Mouse (Mus musculus) neural tube, embryonic 10.5 days (tissue): ENCODE results near the gene Gm47985.
"Not testable (repeated sequence)": the region's sequence is repeated elsewhere in the genome, so short reads cannot be mapped to it uniquely, and the experiment has no call there.

Source experiments
- DNase-seq: peaks from one replicate; pipeline ENCODE4 v3.0.0-alpha.2; 2017; ENCODE audit warnings: low spot score; ENCODE audit errors: extremely low spot score

Gene Gm47985

DNA sequence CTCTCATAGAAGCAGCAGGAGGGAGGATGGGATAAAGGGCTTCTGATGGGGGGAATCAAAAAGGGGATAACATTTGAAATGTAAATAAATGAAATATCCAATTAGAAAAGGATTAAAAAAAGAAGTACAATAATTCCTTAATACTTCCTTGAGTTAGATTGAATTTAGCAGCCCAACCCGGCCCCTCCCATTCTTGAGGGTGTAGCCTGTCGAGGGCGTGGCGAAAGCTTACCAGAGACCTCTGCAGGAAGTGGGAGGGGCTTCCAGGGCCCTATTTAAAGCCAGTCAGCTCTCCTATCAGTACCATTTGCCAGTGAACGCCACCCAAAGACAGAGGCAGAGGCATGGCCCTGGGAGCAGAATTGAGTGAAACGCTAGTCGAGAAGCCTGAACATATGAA, at the start of gene Gm47985:
Gene Gm47985 (plus strand): TSS at position 272 of the 400 bp plus-strand sequence.
- not testable (repeated sequence) for DNase-seq

DNA sequence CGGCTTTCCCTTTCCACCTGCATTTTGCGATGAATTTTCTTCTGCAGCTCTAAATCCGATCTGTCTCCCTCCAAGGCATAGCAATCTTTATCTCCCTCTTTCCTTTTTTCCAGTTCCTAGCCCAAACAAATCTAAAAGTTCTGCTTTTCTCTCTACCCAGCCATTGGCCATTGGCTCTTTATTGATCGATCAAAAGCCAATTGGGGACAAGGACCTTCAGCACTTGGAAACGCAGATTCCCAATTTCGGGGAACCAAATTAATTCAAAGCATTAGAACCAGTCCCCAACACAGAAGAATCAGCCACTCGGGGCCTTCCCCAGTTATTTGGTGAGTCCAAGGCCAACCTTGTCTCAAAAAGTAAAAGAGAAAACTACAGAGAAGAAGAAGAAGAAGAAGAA, 49.7 kb upstream of the Gm47985 start:
- no peak for DNase-seq

DNA sequence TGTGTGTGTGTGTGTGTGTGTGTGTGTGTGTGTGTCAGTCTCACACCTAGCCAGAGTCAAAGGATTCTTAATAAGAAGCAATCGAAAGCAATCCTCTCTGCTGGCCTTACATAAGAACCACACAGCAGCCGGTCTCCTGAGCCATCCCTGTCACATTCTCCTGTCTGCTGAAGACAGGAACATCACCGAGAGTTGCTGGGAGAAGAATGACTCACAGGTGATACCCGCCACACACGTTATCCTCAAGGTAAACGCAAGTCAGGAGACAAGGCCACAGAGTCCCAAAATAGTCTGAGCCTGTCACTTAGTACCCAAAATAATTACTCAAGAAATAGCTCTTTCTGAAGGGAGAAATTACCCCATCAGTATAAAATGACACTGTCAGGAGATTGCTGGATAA, 43.9 kb upstream of the Gm47985 start:
- DNase-seq: no peak

DNA sequence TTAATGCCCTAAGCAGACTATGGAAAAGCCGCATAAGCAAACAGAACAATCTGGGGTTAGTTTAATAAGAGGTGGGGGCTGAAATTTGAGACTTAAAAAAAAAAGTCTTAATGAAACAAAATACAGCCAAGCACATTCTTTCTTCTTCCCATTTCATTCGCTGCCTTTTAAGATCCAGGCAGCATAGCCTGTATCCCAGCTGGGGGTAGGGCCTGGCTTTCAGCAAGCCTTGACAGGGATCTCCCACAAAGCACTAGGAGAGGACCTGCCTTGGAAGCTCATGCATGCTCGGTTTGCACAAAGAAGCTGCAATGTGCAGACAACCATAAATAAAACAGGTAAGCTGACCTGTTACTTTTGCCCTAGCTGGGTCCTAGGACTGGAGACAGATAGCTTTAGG, 41.4 kb upstream of the Gm47985 start:
- no peak for DNase-seq

DNA sequence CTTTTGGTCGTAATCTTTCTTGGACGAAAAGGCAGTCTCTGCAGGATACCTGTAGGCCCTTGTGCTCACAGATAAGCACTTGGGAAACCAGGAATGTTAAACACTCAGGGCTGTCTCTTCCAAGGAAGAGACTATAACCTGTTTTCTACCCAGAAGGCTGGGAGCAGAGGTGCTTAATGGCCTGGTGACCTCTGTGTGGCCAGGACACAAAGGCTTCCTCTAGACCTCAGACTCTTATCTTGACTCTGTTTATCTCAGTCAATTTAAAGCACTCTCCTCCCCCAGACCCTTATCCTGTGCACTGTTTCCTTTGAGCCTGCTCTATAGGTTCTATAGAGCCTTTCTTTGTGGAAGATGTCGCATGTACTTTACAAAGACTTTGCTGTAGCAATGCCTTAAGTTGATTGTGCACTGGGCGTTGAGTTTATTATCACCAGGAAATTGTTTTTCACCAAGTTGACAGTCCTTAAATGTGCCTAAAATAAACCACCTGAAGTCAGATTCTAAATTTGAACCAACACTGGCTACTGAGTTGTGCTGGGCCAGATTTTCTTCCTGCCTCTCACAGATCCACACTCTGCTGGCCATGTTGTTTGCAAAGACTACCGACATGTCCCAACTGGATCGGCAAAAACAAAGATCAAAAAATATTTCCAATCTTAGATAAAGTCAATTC, 37.7 kb upstream of the Gm47985 start:
- DNase-seq: no peak

DNA sequence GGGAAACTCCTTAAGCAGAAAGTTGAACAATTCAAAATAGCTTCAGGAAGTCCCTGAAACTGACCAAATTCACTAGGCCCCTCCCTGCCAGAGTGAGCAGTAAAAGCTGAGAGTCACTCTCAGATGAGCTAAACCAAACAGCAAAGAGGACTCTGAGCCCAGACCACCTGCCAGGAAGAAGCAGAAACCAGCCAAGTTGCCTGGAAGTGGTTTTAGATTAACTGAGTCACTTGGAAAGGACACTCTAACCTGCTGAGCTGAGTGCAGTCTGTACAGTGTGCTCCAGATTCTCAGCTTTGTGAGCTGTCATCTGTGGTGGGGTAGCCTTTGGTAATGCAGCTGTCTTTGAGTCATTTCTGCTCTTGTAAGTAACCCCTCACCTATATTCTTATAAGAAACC, 34.5 kb upstream of the Gm47985 start:
- no peak for DNase-seq

DNA sequence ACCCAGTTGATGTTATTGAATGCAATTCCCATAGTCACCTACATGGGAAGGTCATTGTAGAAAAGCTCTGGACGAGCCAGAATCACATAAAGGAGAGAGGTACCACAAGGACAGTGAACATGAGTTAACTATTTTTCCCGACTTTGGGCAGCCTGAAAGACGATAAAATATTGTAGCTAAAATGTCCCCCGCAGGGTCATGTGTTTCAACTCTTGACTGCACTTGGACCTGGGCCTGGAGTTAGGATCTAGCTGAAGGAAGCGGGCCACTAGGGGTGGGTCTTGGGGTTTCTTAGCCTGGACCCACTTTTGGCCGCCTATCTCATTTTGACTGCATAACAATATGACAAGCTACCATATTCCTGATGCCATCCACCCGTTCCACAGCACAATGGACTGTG, 32.1 kb upstream of the Gm47985 start:
- no peak for DNase-seq

DNA sequence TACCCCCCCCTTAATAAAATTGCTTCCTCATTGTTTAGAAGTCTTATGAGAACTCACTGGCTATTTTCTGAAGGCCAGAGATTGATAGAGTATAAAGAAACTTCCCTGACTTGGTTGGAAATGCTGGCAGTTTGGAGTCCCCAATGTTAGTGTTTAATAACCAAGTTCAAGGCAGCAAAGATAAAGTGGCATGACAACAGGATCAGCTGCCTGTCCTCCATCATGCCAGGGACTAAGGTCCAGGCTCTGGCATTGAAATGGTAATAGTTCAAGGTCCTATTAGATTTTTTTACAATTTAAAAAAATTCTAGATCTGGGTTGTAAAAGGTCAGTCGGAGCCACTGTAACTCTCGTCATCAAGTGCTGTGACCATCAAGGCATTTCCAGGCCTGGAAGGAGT, 31.2 kb upstream of the Gm47985 start:
- no peak for DNase-seq

DNA sequence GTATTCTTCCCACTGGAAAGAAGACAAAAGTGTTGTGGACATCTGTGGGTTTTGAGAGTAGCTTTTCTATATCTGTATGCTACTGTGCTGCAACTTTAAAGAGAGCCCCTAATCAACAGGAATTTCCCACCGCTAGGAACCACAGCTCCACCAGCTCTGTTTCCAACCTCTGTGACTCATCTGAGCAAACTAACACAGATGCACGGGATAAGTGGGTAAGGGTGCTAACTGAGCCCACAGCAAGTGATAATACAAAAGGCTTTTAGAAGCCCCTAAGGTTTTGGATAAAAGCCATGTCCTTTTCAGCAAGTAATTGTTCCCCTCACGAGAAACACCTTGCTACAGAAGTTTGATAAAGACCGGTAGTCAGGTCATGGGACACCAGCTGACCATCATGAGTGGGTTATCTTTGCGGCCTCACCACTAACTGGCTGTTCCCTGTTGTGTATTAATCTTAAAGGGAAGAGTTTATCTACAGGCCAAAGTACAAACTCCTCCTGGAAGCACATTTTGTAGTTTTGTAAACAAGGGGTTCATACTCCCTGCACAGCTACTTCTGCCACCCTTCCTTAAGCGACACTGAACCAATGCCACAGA, 29.2 kb upstream of the Gm47985 start:
- no peak for DNase-seq

DNA sequence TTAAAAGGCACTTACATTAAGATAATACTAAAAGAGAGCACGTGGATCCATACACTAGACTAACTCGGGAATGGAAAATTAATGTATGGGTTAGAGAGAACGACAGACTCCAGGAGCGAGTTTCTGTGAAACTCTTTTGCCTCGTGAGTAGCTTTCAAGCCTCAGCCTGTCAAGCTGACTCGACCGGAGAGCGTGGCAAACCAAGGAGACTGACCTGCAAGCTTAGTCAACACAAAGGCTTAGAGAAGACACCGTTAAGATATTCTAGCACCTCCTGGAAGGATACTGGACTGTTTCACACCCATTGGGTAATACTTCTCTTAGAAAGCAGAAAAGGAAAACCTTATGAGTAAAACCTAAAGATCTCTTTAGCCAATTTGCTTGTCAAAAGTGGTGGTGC, 28.2 kb upstream of the Gm47985 start:
- not testable (repeated sequence) for DNase-seq

DNA sequence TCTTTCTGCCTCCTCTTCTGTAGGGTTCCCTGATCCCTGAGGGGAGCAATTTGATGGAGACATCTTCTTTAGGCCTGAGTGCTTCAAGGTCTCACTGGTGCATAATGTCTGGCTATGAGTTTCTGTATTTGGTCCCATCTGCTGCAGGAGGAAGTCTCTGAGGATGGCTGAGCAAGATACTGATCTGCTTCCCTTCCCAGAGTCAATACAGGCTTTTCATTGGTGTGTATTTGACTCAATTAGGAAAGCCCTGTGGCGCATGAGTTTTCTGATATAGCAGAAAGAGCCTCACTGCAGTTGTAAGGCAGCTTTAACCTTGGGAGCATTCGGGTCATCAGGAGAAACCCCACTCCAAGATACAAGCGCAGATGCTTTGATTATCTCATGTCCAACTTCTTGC, 26.2 kb upstream of the Gm47985 start:
- no peak for DNase-seq

DNA sequence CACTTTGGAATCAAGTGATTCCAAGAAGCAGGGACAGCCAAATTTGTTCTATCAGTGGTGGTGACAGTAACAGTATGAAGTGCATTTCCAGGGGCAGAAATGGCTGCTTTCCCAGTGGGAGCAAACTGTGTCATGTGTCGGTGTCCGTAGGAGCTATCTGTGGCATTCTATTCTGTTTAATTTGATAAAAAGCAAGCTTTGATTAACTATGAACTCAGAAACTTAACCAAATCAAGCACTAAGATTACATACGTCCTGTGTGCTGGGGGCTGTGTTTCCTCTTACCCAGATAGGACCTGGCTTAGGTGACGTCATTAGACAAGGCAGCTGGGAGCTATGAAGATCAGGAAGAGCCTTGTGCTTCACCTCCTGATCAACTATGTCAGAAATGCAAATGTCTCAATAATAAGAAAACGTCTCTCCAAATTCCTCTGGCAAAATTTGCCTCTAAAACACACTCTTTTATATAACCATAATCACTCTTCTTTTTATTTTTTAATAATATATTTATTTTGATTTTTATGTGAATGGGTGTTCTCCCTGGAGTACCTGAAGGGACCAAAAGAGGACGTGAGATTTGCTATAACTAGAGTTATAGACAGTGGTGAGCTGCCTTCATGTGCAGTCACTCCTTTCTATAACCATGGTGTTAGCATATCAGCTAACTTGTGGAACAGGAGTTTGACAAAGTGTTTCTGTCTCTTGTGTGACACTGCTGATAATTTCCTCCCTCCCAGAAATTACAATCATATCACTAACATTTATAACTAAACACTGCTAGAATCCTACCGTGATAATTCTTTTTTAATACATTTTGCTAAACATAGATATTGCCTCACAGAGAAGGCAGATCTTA, 25.3 kb upstream of the Gm47985 start:
- no peak for DNase-seq

DNA sequence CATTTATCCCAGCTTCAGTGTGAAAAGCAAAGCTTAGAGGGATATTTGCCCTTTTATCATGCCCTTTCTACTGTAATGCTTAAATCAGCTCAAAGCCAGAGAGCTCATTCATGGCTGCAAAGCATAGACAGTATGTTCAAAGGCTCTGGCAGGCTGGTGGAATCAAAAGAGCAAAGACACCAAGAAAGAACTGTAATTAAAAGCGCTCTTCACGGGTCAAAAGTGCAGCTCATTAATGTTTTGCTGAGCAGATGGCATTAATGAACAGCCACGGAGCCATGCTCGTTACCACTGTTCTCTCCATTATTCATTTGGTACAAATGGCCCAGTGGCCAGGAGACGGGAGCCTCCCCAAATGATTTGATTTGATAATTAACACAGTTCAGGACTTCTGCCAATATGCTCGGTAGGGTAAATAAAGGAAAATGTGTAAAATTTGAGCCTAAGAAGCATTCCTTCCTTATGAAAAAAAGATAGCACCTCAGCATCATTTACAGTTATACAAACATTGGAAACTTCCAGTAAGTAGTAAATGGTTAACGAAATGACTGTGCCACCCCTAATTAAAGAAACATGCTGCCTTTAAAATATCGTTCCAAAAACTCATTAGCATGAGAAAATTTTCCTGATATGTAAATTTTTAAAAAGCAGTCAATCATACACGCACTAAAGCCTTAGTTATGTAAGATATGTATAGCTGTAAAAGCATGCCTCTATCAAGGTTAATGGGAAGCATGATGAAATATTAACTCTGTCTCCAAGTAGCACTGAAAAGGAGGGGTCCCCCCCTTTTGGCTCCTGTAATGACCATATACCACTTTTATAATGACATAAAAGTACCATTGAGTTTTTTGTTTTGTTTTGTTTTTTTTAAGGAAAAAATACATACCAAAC, 24.1 kb upstream of the Gm47985 start:
- DNase-seq: no peak

DNA sequence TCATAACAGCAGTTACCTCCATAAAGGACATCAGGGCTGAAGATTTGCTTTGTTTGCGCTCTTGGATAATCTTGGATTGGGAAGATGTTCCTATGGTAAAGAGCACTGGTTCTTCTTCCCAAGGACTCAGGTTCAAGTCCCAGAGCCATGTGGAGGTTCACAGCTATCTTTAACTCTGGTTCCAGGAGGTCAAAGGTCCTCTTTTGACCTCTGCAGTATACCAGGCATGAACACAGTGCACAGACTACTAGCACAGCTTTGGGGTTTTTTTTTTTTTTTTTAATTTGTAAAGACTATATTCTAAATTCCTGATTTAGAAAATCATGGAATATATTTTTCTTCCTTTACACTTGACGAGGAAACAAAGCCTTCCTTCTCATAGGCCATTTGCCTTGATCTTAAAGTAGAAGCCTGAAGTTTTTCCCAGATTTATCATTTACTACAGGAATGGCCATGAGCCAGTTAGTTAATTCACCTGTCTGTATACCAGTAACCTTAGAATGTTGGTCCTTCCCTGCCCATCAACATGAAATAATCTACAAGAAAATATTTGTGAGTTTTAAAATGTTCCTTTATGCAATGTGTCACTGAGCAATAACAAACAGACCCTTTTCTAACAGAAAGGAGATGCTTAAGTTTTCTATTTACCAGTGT, 23.4 kb upstream of the Gm47985 start:
- DNase-seq: no peak

DNA sequence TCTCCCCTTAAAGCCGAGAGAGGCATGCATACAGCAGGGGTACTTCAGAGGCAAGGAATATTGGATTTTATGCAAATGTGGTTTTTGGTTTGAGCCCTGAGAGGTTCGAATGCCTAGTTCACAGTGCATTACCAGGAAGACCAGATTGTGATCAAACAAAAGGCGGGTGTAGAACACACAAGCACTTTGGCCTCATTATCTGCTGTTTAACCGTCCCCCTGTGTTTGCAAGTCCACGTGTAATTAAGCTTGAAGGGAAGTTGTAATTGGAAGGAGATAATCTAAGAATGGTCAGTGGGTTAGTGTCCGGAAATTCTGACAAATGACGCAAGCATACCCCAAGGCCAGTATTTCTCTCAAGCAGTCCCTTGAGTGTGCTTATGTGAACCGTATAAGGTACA, 16.3 kb upstream of the Gm47985 start:
- no peak for DNase-seq

DNA sequence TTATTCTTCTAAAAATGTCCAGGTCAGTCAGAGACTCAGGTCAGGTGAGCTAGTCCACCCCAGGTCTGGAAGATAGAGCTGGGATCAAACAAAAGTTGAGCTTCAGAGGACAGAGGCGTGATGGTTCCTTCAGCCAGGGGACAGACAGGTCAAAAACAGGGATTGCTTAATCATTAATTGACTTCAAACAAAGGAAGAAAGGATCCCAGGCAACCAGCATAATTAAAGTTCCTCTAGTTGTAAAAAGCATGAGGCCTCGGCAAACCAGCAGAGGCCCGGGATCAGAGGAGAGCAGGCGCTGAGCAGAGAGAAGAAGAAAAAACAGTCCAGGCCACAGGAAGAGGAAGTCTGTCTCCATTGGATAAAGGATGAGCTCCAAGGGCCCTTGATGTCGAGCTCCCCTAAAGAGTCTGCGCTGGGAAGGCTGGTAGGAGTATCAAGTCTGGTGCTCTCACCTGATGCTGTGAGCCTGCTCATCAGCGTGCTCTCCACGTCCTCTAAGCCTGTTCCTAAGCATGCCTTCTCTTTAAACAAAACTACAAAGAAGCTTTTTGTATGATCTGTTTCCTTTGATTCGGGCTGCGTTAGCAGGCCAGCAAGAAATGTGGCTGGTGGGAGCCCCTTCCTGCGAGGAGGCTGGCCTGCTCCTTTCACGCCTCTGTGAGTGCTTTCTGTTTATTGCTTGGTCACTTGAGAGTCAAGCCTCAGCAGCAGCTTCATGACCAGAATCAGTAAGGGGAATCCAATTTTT, 14.9 kb upstream of the Gm47985 start:
- peak; percentile 29 for DNase-seq

DNA sequence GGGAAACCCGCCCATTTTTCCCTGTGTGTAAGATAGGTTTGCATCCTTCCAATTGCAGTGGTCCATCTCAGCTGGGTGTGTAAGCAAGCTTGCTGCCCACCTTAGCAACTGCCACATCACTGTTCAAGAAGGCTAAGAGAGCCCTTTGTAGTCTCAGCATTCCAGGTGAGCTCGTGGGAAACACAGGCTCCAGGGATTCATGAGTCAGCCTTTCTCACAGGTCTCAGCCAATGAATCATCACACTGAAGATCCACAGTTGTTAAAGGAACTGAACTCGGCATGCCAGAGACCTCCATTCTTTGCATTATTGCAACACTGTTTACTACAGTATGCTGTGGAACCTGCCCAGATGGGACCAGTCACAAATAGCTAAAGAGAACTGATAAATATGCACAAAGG, 13.7 kb upstream of the Gm47985 start:
- DNase-seq: no peak

DNA sequence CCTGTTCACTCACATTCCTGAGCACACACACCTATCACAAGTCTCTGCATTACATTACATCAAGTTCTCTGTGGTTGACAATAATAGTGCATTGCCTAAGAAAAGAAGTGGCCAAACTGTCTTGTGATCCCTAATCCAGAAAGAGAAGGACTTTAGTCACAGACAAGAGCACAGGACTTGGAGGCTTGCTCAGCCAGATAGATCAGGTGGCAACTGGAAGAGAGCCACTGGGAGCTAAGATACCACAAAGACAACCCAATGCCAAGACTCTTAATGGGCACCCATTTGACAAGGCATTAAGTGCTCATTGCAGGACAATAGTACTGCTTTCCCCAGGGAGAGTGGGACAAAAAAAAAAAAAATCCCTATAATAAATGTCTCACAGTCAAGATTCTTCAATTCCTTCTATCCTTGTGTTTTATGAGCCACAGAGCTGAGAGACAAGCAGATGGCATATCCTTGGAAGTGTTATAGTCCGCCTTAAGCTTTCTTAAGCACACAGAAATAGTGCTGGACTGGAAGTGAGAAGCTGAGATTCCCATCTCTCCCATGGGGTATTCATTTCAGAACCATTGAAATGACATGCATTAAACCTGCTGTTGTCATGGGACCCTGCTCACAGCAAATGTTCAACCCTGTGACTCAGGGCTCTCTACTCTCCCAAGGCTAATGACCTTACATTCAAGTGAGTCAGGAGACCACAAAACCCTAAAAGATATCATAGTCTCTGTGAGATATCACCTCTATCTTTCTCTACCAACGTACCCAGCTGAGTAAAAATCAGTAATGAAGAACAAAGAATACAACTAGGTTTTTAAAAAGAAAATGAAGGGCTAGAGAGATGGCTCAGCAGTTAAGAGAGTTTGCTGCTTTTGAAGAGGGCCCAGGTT, 10.5 kb upstream of the Gm47985 start:
- DNase-seq: no peak
